Mouse (Mus musculus): ENCODE results near the gene Kcna5.

- TF ChIP-seq CTCF (IDR thresholded peaks at IDR 0.05; ENCODE audit: low read depth) (no peak), EP300 (IDR thresholded peaks at IDR 0.05; ENCODE audit: low read depth) (no peak)
Observed at GRCm38 (mm10) chr6:126535208-126535910, at the start of gene Kcna5.
